Mouse (Mus musculus) brain, embryonic 14.5 days (tissue): ENCODE results near the gene Fcgbp.

Experiments
- CTCF ChIP-seq: fragments of 200-500 bp; IDR thresholded peaks from 2 replicates; pipeline ENCODE4 v1.5.1; 2012; ENCODE audit warnings: inconsistent platforms, mild to moderate bottlenecking, moderate library complexity, borderline replicate concordance; ENCODE audit not compliant: insufficient read depth, insufficient read length; ENCODE audit errors: extremely low read depth
- POLR2A ChIP-seq: fragments of 200-500 bp; IDR thresholded peaks from 2 replicates; pipeline ENCODE4 v1.6.1; 2012; ENCODE audit warnings: mild to moderate bottlenecking, inconsistent platforms, borderline replicate concordance; ENCODE audit not compliant: poor library complexity, insufficient read depth, insufficient read length, severe bottlenecking; ENCODE audit errors: extremely low read depth

DNA sequence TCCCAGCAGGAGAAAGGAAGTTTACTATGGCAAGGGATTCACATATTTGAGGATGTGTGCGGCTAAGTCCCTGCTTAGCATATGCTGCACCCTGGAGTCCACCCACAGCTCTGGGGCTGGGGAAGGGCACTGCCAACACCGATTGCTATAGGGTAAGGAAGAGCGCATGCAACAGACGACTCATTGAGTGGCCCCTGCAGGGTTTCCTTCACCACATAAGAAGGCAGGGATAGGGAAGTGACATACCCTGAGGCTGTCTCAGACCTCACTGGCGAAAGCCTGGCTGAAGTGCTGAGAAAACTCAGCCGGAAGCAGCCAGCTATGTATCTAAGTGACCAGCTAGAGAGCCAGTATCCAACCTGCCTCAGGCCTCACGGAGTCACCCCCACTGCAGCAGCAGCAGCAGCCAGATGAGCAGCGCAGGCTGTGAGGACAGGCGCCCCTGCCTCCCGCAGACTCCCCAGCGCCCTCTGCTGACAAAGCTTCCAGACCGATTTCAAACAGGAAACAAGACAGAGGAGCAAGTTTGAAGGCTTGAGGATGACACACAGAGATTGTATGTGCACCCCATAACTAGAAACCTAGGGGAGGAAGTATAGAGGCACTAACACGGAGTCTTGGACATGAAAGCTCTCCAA is 80.7 kb downstream of the Fcgbp start:
- no peak for TF ChIP-seq POLR2A
- TF ChIP-seq CTCF = peak; percentile 52; the same call in 1 of the 2 replicates
